In the genomic region with DNA sequence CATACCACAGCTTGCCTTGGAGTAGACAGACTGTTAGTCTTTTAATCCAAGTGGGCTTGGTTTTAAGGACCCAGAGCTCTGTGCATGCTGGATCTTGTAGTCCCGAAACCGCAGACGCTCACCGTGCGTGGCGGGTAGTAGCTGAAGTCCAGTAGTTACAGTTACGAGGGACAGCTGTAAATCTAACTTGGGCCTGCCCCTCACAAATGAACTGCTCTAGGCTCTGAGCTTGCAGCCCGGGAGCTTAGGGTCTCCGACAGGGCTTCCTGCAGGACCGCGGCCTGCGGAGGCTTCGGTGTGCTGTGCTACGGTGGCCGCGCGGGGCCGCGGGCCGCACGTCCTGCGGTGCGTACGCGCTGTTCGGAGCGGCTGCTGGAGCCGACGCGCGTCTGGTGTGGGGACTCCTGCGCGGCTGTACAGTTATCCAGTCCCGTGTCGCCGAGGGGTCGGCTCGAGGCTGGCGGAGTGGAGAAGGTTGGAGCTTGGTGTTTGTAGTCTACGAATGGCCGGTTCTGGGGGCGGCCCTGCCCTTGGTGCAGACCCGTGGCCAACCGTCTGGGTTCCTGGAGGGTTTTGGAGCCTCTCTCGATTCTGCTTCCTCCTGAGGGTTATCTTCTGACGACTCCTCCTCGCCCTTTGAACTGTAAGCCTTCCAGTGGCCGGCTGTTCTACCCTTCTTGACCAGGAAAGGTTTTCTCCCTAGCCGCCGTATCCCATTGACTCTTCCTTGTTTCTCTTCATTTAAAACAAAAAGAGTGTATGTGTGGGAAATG, we compare ENCODE assay signal across 8 mouse cellular contexts. TPM values are rescaled to one million over a fixed set of nuclear protein-coding genes. Genes with fewer than 3 reads are reported as not detected.
DNase-seq lines count a peak whose midpoint lies in the region; ATAC-seq lines count a peak whose summit lies in the region.

A gene (plus strand): TSS at position 125 of the 773 bp plus-strand sequence.

- H3K4me2 ChIP-seq in hindbrain, embryonic 15.5 days, result peak within 1 kb of the TSS; percentile 65

- peak; percentile 98 for ATAC-seq in hindbrain, embryonic 15.5 days (ENCODE audit: low FRiP score, low read depth)

- peak within 1 kb of the TSS; percentile 68 for H3K4me3 ChIP-seq in hindbrain, embryonic 15.5 days

- DNase-seq in ZHBTc4 (ENCODE audit: low read depth, low spot score), result peak; percentile 92
- DNase-seq in cerebellum, postnatal 4 days (ENCODE audit: low spot score in 2 of 2), result peak; percentile 55 to 81
- peak; percentile 81 for DNase-seq in gastrocnemius, adult 18-20 months (ENCODE audit: low spot score)
- peak; percentile 79 for DNase-seq in left cerebral cortex, adult 11 months (ENCODE audit: low spot score)
- DNase-seq in lung, postnatal 36 days, result peak; percentile 80
- DNase-seq in retina, embryonic 14.5 days (ENCODE audit: low spot score), result peak; percentile 87
- peak; percentile 63 to 72 for DNase-seq in thymus, postnatal 36 days

- H3K9me3 ChIP-seq in hindbrain, embryonic 15.5 days, result no peaks in the 10 kb centered on the region

- peak within 1 kb of the TSS; percentile 78 for H3K9ac ChIP-seq in hindbrain, embryonic 15.5 days

- 0% methylated on average over 50 of the region's 50 CpGs for WGBS in hindbrain, embryonic 15.5 days

- peak within 1 kb of the TSS; percentile 98 for H3K27ac ChIP-seq in hindbrain, embryonic 15.5 days (replicated peaks)

- H3K27me3 ChIP-seq in hindbrain, embryonic 15.5 days, result no peaks in the 10 kb centered on the region

- peaks cover 16% of the 10 kb centered on the region for H3K4me1 ChIP-seq in hindbrain, embryonic 15.5 days (replicated peaks)

- no peaks in the 10 kb centered on the region for H3K36me3 ChIP-seq in hindbrain, embryonic 15.5 days

RNA-seq across cellular contexts. Expression of the gene that starts here (rescaled TPM):
- total RNA-seq in gastrocnemius, adult 18-20 months (2021), result 1 to 10 TPM; 5.6 to 7.2 TPM
- polyA plus RNA-seq in hindbrain, embryonic 15.5 days (2015; fragmentation: Nextera tagmentation; extraction: Ambion mirVana), result 17.3 and 18.6 TPM in 2 replicates

Comparison
In these comparisons a context has a peak if more than half of its experiments do, and no peak if none do; other contexts are left out.
1. Peak in every context shown above with its lines: DNase-seq, ATAC-seq, H3K4me3 ChIP-seq and H3K27ac ChIP-seq.